Mouse (Mus musculus): ENCODE results near the gene Acbd7.

The Acbd7 gene

DNA sequence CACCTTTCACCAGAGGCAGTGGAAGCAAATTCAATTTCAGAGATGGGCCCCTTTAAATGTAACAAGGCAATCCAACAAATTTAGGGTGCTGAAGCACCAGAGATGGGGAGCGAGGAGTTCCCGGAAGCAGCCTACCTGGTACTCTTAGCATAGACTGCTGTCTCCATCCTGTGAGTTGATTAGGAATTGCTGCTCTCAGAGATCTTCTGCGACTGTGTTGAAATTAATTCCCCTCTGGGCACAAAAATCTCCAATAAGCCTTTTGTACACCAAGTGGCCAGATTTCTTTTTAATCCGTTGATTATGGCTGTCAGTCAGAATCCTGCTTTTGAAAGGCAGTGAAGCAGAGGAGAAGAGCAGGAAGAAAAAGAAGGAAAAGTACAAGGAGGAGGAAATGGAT lies 29.2 kb downstream of the Acbd7 start:
- DNase-seq (ENCODE audit: extremely low spot score, low read depth, low spot score) = no peak

GRCm38 (mm10) chr2:3387105-3387860 lies 51.3 kb downstream of the Acbd7 start:
- DNase-seq (ENCODE audit: extremely low spot score, low read depth, low spot score) = no peak
